Mouse (Mus musculus) forebrain, postnatal 0 days (tissue): ENCODE data around the gene Slc25a28. TPM values are rescaled to one million over a fixed set of nuclear protein-coding genes. Genes with fewer than 3 reads are reported as not detected.

Experiments used
- ATAC-seq: fragments of 200-750 bp; cut with Nextera tagmentation; 2 replicates; pipeline ENCODE4 v1.8.0; 2017; ENCODE audit warnings: mild to moderate bottlenecking, moderate library complexity
- DNase-seq: peaks from one replicate; pipeline ENCODE4 v3.0.0-alpha.2; 2015
- H3K27ac ChIP-seq: fragments of 300-500 bp; sonication (generic); 2 replicates; pipeline ENCODE4 v1.5.1; 2014; ENCODE audit warnings: low read depth, mild to moderate bottlenecking, antibody characterized with exemption, low read length, moderate library complexity, mixed read lengths
- H3K27me3 ChIP-seq: fragments of 300-500 bp; sonication (generic); 2 replicates; pipeline ENCODE4 v1.6.1; 2014; ENCODE audit warnings: mild to moderate bottlenecking, low read length, mixed read lengths; ENCODE audit not compliant: insufficient read depth
- H3K36me3 ChIP-seq: fragments of 300-500 bp; sonication (generic); 2 replicates; pipeline ENCODE4 v1.6.1; 2014; ENCODE audit warnings: mild to moderate bottlenecking, moderate library complexity; ENCODE audit not compliant: insufficient read depth
- H3K4me1 ChIP-seq: fragments of 300-500 bp; sonication (generic); 2 replicates; pipeline ENCODE4 v1.6.1; 2014; ENCODE audit warnings: antibody characterized with exemption; ENCODE audit not compliant: insufficient read depth
- H3K4me2 ChIP-seq: fragments of 300-500 bp; sonication (generic); 2 replicates; pipeline ENCODE4 v1.6.1; 2014; ENCODE audit warnings: low read depth, mild to moderate bottlenecking, moderate library complexity
- H3K4me3 ChIP-seq: fragments of 300-500 bp; sonication (generic); 2 replicates; pipeline ENCODE4 v1.5.1; 2014; ENCODE audit warnings: low read depth, low read length, mixed read lengths
- H3K9ac ChIP-seq: fragments of 300-500 bp; sonication (generic); 2 replicates; pipeline ENCODE4 v1.6.1; 2014; ENCODE audit warnings: mild to moderate bottlenecking
- H3K9me3 ChIP-seq: fragments of 300-500 bp; sonication (generic); 2 replicates; pipeline ENCODE4 v1.6.1; 2016; ENCODE audit warnings: low read length
- CTCF ChIP-seq: sonication (generic); IDR thresholded peaks from 2 replicates; pipeline ENCODE4 v1.5.1; 2016; ENCODE audit warnings: antibody characterized with exemption, control low read depth, low read depth
- WGBS: fragments of 180-500 bp; shearing (Covaris S2); extraction: QIAGEN DNeasy Blood & Tissue Kit; methylation state at CpG from one replicate; pipeline ENCODE4 v1.1.7; 2014; 5-methylcytosine and 5-hydroxymethylcytosine counted together
- polyA plus RNA-seq: library from polyadenylated mRNA; unstranded; fragments of >200 nt; fragmentation: Nextera tagmentation; extraction: Ambion mirVana; gene quantifications from 2 replicates; pipeline ENCODE4 v1.2.1, GENCODE M21; 2015
- total RNA-seq: library from RNA; depleted of rRNA; stranded (reverse); fragments of >200 nt; gene quantifications from 2 replicates; pipeline ENCODE4 v1.2.3, GENCODE M21; 2014

Slc25a28 gene
- total and polyA plus RNA-seq, 2 experiments from 2014 or later, result 15.6 to 67.2 TPM

GRCm38 (mm10) chr19:43709317-43709716 lies 34.6 kb upstream of the Slc25a28 start:
- no peak; the same call in 1 of the 2 replicates for ATAC-seq
- no peaks in the 10 kb centered on the region for H3K9me3 ChIP-seq
- peaks cover 30% of the 10 kb centered on the region for H3K36me3 ChIP-seq
- H3K4me2 ChIP-seq, result no peak overlapping the region
- H3K4me3 ChIP-seq, result no peak overlapping the region
- H3K27ac ChIP-seq, result no peak overlapping the region
- DNase-seq, result no peak
- no peak overlapping the region for H3K9ac ChIP-seq
- WGBS, result 65% methylated on average over 8 of the region's 8 CpGs
- no peak for TF ChIP-seq CTCF
- H3K27me3 ChIP-seq, result no peaks in the 10 kb centered on the region
- H3K4me1 ChIP-seq, result no peaks in the 10 kb centered on the region

GRCm38 (mm10) chr19:43708206-43708605 lies 33.5 kb upstream of the Slc25a28 start:
- TF ChIP-seq CTCF, result no peak
- Histone ChIP-seq H3K4me3 (no peak overlapping the region), H3K9me3 (no peaks in the 10 kb centered on the region), H3K27me3 (no peaks in the 10 kb centered on the region), H3K4me2 (no peak overlapping the region), H3K36me3 (peaks cover 36% of the 10 kb centered on the region), H3K27ac (no peak overlapping the region), H3K4me1 (no peaks in the 10 kb centered on the region), H3K9ac (no peak overlapping the region)
- DNase-seq (no peak), ATAC-seq (no peak)
- WGBS, result 88% methylated on average over 7 of the region's 7 CpGs

GRCm38 (mm10) chr19:43704787-43705497 lies 30.3 kb upstream of the Slc25a28 start:
- ATAC-seq, result no peak
- no peaks in the 10 kb centered on the region for H3K9me3 ChIP-seq
- no peaks in the 10 kb centered on the region for H3K27me3 ChIP-seq
- H3K9ac ChIP-seq, result no peak overlapping the region
- no peak overlapping the region for H3K4me3 ChIP-seq
- peaks cover 45% of the 10 kb centered on the region for H3K36me3 ChIP-seq
- no peaks in the 10 kb centered on the region for H3K4me1 ChIP-seq
- WGBS, result 92% methylated on average over 17 of the region's 17 CpGs
- DNase-seq, result no peak
- TF ChIP-seq CTCF, result no peak
- no peak overlapping the region for H3K4me2 ChIP-seq
- H3K27ac ChIP-seq, result no peak overlapping the region

- no peak for TF ChIP-seq CTCF
- Histone ChIP-seq H3K36me3 (peaks cover 48% of the 10 kb centered on the region), H3K4me3 (no peak overlapping the region), H3K27me3 (no peaks in the 10 kb centered on the region), H3K9me3 (no peaks in the 10 kb centered on the region), H3K4me1 (no peaks in the 10 kb centered on the region), H3K4me2 (no peak overlapping the region), H3K9ac (no peak overlapping the region), H3K27ac (no peak overlapping the region)
- WGBS, result 93% methylated on average over 11 of the region's 11 CpGs
- ATAC-seq (no peak), DNase-seq (no peak)
These were observed 29.5 kb upstream of the Slc25a28 start for GRCm38 (mm10) chr19:43704211-43704610.

GRCm38 (mm10) chr19:43699763-43700155 lies 25.1 kb upstream of the Slc25a28 start:
- 84% methylated on average over 6 of the region's 6 CpGs for whole genome bisulfite sequencing
- no peaks in the 10 kb centered on the region for H3K27me3 ChIP-seq
- DNase-seq (no peak), ATAC-seq (no peak)
- H3K4me1 ChIP-seq, result no peaks in the 10 kb centered on the region
- H3K4me3 ChIP-seq, result no peak overlapping the region
- H3K27ac ChIP-seq, result no peak overlapping the region
- H3K9ac ChIP-seq, result no peak overlapping the region
- no peaks in the 10 kb centered on the region for H3K9me3 ChIP-seq
- H3K36me3 ChIP-seq, result peaks cover 25% of the 10 kb centered on the region
- no peak overlapping the region for H3K4me2 ChIP-seq
- TF ChIP-seq CTCF, result no peak

- Histone ChIP-seq H3K9ac (no peak overlapping the region), H3K4me2 (no peak overlapping the region), H3K4me1 (no peaks in the 10 kb centered on the region), H3K36me3 (peaks cover 20% of the 10 kb centered on the region), H3K27ac (no peak overlapping the region), H3K9me3 (no peaks in the 10 kb centered on the region), H3K4me3 (no peak overlapping the region), H3K27me3 (no peaks in the 10 kb centered on the region)
- no peak for TF ChIP-seq CTCF
- ATAC-seq (no peak), DNase-seq (no peak)
- 75% methylated on average over 11 of the region's 11 CpGs for WGBS
These were observed 24.5 kb upstream of the Slc25a28 start for GRCm38 (mm10) chr19:43699021-43699762.
